Mouse (Mus musculus) mature B cell (primary cell): ENCODE results near the gene Ctf2.
"Not testable (repeated sequence)": the region's sequence is repeated elsewhere in the genome, so short reads cannot be mapped to it uniquely, and the experiment has no call there.

Experiments
- in situ Hi-C: fragments of 300-500 bp; cut with MboI; formaldehyde crosslinking; loops from 2 replicates; pipeline ENCODE4 v1.14.3; 2019

Ctf2 gene

GRCm38 (mm10) chr7:127732066-127732465 is at the start of gene Ctf2:
TSS of gene Ctf2 (minus strand) at chr7:127732166.
- in situ Hi-C loops: not testable (repeated sequence)

GRCm38 (mm10) chr7:127778350-127778749 is 46.4 kb upstream of the Ctf2 start:
- in situ Hi-C loops: no loop called here

- in situ Hi-C loops: no loop called here
Measured at GRCm38 (mm10) chr7:127777474-127778266, 45.7 kb upstream of the Ctf2 start.

- in situ Hi-C loops: no loop called here
Measured at GRCm38 (mm10) chr7:127776878-127777473, 45.0 kb upstream of the Ctf2 start.

GRCm38 (mm10) chr7:127776426-127776825 is 44.5 kb upstream of the Ctf2 start, which contains the start of gene Setd1a:
TSS of gene Setd1a (plus strand) at chr7:127776670.
- in situ Hi-C loops: no loop called here

- in situ Hi-C loops: not testable (repeated sequence)
Measured at GRCm38 (mm10) chr7:127775837-127776236, 43.9 kb upstream of the Ctf2 start.

GRCm38 (mm10) chr7:127773664-127774384 is 41.9 kb upstream of the Ctf2 start:
- in situ Hi-C loops: no loop called here

GRCm38 (mm10) chr7:127772557-127772956 is 40.6 kb upstream of the Ctf2 start:
- in situ Hi-C loops: no loop called here

- in situ Hi-C loops: no loop called here
Measured at GRCm38 (mm10) chr7:127772080-127772479, 40.1 kb upstream of the Ctf2 start.

GRCm38 (mm10) chr7:127771262-127771661 is 39.3 kb upstream of the Ctf2 start:
- in situ Hi-C loops: no loop called here

GRCm38 (mm10) chr7:127770039-127770905 is 38.3 kb upstream of the Ctf2 start:
- in situ Hi-C loops: no loop called here

GRCm38 (mm10) chr7:127769651-127770038 is 37.7 kb upstream of the Ctf2 start, which contains the start of gene Orai3:
TSS of gene Orai3 (plus strand) at chr7:127769815.
- in situ Hi-C loops: no loop called here

- in situ Hi-C loops: no loop called here
Measured at GRCm38 (mm10) chr7:127768997-127769593, 37.1 kb upstream of the Ctf2 start.

- in situ Hi-C loops: no loop called here
Measured at GRCm38 (mm10) chr7:127768346-127768996, 36.5 kb upstream of the Ctf2 start.

GRCm38 (mm10) chr7:127767671-127768345 is 35.8 kb upstream of the Ctf2 start:
- in situ Hi-C loops: no loop called here

GRCm38 (mm10) chr7:127766851-127767609 is 35.1 kb upstream of the Ctf2 start:
- in situ Hi-C loops: no loop called here

- in situ Hi-C loops: no loop called here
Measured at GRCm38 (mm10) chr7:127765756-127766155, 33.8 kb upstream of the Ctf2 start.

GRCm38 (mm10) chr7:127763642-127764041 is 31.7 kb upstream of the Ctf2 start:
- in situ Hi-C loops: no loop called here

- in situ Hi-C loops: no loop called here
Measured at GRCm38 (mm10) chr7:127761026-127761425, 29.1 kb upstream of the Ctf2 start.
